Mouse (Mus musculus) ovary, postnatal 10 days (tissue): Measurements from ENCODE around the gene Igfbpl1.
A peak's percentile ranks its signal among the peaks of the same experiment; 100 is the strongest.

Experiments used
- DNase-seq: peaks from one replicate; pipeline ENCODE4 v3.0.0; 2022; ENCODE audit warnings: low spot score

The Igfbpl1 gene

DNA sequence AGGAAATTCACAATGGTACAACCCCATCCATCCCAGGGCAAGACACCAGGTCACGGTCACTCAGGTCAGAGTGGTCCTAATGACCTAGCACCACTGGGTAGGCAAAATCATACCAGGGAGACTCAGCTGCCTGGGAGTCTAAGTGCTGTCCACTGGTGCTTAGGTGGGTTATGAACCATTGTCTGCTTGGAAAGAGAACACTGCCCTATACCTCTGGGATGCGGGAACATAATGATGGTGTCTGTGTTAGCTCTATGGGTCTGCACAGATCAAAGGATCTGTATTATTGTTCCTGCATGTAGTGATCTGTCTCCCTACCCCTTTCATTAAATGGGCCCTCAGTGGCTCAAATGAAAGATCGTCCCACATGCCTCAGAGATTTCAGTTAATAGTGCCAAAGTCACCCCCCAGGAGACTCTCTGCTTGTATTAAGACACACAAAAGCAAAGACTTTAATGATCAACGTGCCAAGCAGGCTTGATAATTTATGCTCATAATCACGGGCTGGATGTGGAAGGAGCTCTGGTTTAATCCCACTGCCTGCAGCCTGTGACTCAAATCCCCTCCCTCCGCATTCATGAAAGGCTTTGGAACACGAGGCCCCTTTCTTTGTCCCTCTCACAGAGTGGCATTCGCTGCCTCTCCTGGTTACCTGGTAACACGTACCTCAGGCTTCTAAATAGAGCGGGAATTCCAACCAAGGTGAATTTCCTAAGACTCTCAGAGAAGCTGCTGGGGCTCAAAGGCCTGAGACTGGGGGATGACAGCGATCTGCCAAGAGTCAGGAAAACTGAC lies 3.7 kb downstream of the Igfbpl1 start:
- no peak for DNase-seq

DNA sequence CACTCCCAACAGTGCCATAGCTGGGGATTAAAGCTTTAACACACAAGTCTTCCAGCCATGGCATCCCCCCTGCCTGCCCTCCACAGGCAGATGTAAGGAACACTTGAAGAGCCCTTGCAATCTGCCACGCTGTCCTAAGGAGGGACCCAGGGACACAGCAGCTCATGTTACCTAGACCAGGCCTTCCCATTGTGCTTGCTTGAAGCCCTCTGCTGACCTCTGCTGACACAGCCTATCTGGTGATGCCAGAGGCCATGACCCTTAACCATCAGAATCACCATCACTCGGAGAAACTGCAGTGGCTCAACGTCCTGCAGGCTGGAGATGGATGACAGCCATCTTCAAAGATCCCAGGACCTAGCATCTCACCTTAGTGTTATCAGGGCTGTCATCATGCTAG lies 4.7 kb downstream of the Igfbpl1 start:
- no peak for DNase-seq

GRCm38 (mm10) chr4:45820074-45820830 lies 6.5 kb downstream of the Igfbpl1 start:
- DNase-seq, result peak; percentile 38

DNA sequence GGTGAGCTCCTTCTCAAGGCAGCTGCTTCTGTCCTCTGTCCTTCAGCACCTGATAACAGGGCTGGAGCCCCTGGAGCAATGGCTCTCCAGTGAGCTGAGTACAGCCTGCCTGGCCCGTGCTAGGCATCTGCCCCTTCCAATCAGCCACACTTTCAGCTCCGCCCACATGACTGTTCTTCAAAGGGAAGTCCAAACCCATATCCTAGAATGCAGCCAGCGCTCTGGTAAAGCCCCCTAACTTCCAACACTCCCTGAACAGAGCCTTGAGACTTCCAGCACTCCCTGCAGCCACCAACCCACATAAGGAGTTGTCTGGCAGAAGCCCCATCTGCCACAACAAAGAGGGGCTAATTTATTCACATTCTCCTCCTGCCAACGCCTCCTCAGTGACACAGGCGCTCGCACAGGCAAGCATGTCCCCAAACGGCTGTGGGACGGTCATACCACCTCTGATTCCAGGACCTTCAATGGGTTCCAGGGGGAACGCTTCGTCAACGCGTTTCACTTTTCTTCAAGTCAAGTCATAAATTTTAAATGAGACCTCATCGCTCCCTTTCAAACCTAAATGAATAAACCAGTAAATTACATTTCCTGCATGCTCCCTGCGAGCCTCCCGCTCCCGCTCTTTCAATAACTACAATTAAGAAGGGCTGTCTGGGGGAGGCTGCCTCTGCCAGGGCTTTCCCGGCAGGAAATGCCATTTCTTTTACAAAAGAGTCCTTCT lies 7.4 kb downstream of the Igfbpl1 start:
- DNase-seq, result no peak

GRCm38 (mm10) chr4:45818814-45819207 lies 7.9 kb downstream of the Igfbpl1 start:
- DNase-seq, result no peak

DNA sequence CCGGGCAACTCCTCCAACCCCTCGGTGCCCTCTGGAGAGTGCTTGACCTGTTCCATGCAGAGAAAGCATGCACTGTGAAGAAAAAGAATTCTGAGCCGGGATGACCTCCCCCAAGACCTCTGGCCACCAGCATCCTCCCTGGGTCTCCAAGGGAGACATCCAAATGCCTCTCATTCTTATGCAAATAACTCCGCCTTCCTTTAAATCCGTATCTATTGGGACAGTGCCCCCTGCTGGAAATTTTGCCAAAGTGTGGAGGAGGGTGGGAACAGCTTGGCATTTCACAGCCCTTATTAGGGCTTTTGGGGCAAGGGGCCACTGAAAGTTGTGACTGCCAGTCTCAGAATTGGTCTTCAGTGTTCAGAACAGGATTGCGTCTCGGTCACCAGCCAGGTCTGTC lies 11.2 kb downstream of the Igfbpl1 start:
- no peak for DNase-seq

DNA sequence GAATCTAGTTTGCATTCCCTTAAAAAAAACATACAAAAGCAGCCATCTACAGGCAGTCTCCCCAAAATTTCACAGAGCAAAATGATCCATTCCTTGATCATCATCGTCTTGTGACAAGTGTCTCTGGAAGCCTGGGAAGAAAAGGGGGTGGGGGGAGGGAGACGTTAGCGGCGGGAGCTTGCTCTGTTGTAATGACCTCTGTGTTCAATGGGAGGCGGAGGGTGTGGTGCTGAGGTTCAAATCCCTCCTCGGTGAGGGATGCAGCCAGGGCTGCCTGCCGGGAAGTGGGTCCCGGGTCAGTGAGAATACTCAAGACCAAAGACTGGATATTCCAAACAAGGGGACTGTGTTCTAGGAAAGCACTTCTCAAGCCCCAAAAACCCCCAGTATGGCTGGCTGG lies 15.5 kb downstream of the Igfbpl1 start:
- no peak for DNase-seq

- no peak for DNase-seq
These were observed 18.7 kb downstream of the Igfbpl1 start for GRCm38 (mm10) chr4:45808034-45808433.

- DNase-seq, result no peak
These were observed 23.8 kb downstream of the Igfbpl1 start for GRCm38 (mm10) chr4:45802900-45803299.

DNA sequence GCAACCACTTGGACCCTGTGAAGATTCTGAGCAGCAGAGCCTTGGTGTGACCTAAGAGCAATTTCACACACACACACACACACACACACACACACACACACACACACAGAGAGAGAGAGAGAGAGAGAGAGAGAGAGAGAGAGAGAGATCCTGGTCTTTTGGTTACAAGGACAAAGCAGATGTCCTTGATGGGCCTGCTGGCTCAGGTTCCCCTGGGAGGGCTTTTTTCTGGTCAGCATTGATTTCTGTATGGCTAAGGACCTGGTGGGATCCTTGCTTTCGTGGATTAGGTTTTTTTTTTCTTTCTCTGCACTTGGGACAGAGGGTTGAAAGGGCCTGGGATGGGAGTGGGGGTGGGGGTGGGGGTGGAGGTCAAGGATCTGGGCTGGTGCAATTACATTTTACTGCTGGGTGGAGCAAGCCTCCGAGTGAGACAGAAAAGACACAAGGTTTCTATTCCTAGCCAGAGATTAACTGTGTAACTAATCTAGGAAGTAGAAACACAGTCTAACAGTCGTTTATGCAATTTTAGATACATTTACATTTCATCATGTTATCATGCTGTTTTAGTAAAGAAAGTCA lies 26.7 kb downstream of the Igfbpl1 start:
- no peak for DNase-seq

GRCm38 (mm10) chr4:45798964-45799363 lies 27.8 kb downstream of the Igfbpl1 start, which contains the start of gene Aldh1b1:
Gene Aldh1b1, plus strand, starts transcription at chr4:45799022.
- peak; percentile 33 for DNase-seq

- no peak for DNase-seq
These were observed 30.0 kb downstream of the Igfbpl1 start for GRCm38 (mm10) chr4:45796760-45797159.

DNA sequence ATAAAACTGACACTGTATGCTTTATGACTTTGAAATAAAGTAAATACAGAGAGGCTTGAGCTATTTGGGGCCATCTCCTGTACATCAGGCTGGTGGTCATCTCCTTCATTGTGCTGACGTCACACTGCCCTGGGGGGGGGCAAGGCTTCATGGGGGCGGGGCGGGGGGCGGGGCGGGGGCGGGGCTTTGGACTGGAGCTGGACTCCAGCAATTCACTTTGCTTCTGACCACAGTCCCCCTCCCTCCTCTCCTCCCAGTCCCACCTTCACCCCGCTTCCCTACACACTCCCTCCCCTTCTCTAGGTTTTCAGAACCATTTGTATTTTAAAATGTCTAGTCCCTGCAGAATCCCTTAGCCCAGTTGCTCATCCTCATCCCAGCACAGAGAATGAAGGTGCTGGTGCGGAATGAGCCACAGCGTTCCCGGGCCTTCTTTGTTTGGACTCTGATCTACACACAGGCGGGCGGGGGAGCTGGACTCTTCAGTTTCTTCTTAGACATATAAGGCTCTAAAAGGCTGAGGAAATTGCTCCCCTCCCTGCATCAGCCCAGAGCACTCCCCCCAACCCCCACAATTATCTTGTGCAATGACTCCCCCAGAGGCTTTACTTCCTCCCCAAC lies 31.4 kb downstream of the Igfbpl1 start:
- DNase-seq, result no peak

DNA sequence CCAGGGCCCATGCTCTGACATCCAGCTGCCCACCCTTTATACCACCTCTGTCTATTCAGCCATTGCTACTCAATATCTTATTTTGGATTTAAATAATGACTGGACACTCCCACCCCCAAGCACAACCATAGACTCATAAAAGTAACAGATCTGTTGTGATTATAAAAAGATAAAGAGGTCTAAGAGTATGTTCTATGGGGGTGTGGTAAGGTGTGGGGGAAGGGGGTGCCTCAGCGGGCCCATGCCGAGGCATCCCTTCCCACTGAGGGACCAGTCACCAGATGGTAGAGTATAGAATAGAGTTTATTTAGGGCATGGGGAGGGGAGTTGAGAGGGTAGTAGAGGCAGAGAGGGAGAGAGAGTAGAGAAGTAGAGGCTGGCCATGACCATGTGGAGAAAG lies 36.7 kb downstream of the Igfbpl1 start:
- no peak for DNase-seq

- DNase-seq, result no peak
These were observed 37.3 kb downstream of the Igfbpl1 start for GRCm38 (mm10) chr4:45789263-45789958.

DNA sequence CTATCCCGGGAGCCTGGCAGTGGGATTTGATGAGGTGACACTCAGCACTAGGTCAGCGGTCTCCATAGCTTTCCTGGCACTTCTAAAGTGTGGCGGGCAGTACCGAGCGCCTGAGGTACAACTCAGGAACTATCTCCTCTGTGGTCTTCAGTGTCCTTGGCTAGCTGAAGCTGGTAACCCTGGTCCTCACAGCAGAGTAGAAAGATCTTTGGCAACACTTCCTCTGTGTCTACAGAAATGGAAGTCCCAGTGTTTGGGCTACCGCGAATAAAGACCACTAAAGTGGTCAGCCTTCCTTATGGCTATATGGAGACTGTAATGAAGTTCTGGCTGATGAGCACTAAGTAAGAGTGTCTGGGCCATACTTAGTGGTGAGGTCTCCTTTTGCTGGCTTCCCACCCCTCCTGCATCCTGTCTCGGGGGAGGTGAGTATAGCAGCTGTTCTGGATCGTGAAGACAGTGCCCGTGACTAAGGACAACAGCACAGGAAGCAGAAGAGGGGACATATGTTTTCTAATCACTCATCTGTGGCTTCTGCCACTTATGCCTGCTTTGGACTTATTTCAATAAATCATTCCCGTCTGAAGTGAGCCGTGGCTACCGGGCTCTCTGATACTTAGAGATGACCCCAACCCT lies 38.2 kb downstream of the Igfbpl1 start:
- no peak for DNase-seq

- DNase-seq, result no peak
These were observed 40.0 kb downstream of the Igfbpl1 start for GRCm38 (mm10) chr4:45786674-45787073.

GRCm38 (mm10) chr4:45785959-45786358 lies 40.8 kb downstream of the Igfbpl1 start:
- no peak for DNase-seq

- no peak for DNase-seq
These were observed 43.1 kb downstream of the Igfbpl1 start for GRCm38 (mm10) chr4:45783671-45784070.

- DNase-seq, result no peak
These were observed 55.1 kb downstream of the Igfbpl1 start for GRCm38 (mm10) chr4:45771619-45772018.

DNA sequence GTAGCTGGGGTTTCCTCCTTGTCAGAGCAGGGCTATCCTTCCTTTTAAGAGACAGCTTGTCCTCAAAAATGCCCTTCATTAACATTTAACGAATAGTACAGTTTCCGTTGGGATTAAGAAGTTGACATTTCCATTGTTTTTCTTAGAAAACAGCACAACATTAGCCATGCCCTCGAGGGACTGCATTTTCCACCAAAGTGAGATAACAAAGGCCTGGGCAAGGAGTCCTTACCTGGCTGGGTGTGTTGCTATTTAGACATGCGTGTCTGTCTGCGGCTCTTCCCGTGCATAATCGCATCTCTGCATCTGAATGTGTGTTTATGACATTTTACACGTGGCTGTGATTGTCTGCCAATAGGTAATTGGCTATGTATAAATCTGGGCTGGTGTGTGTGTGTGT lies 55.5 kb downstream of the Igfbpl1 start:
- DNase-seq, result no peak
